Mouse (Mus musculus) limb, embryonic 13.5 days (tissue): ENCODE measurements around the gene Fbxl14. TPM values are rescaled to one million over a fixed set of nuclear protein-coding genes. Genes with fewer than 3 reads are reported as not detected.

Experiments used
- ATAC-seq: fragments of 200-750 bp; cut with Nextera tagmentation; 2 replicates; pipeline ENCODE4 v1.8.0; 2017; ENCODE audit warnings: low read depth, moderate number of reproducible peaks, moderate TSS enrichment; ENCODE audit not compliant: low FRiP score
- H3K27ac ChIP-seq: fragments of 300-500 bp; sonication (generic); 2 replicates; pipeline ENCODE4 v1.5.1; 2015; ENCODE audit warnings: inconsistent platforms, mild to moderate bottlenecking, moderate library complexity
- H3K27me3 ChIP-seq: fragments of 300-500 bp; sonication (generic); 2 replicates; pipeline ENCODE4 v1.6.1; 2015; ENCODE audit warnings: mild to moderate bottlenecking, inconsistent platforms
- H3K36me3 ChIP-seq: fragments of 300-500 bp; sonication (generic); 2 replicates; pipeline ENCODE4 v1.6.1; 2015; ENCODE audit warnings: inconsistent platforms, mild to moderate bottlenecking, moderate library complexity
- H3K4me1 ChIP-seq: fragments of 300-500 bp; sonication (generic); 2 replicates; pipeline ENCODE4 v1.6.1; 2015; ENCODE audit warnings: inconsistent platforms
- H3K4me2 ChIP-seq: fragments of 300-500 bp; sonication (generic); replicated peaks from 2 replicates; pipeline ENCODE4 v1.6.1; 2015; ENCODE audit warnings: inconsistent platforms, mild to moderate bottlenecking, moderate library complexity
- H3K4me3 ChIP-seq: fragments of 300-500 bp; sonication (generic); 2 replicates; pipeline ENCODE4 v1.5.1; 2015; ENCODE audit warnings: moderate library complexity, mild to moderate bottlenecking, inconsistent platforms
- H3K9ac ChIP-seq: fragments of 300-500 bp; sonication (generic); 2 replicates; pipeline ENCODE4 v1.6.1; 2015; ENCODE audit warnings: mild to moderate bottlenecking, inconsistent platforms
- H3K9me3 ChIP-seq: fragments of 300-500 bp; sonication (generic); 2 replicates; pipeline ENCODE4 v1.6.1; 2016; ENCODE audit warnings: inconsistent platforms
- WGBS: fragments of 180-500 bp; shearing (Covaris S2); methylation state at CpG from one replicate; pipeline ENCODE4 v1.1.7; 2015; 5-methylcytosine and 5-hydroxymethylcytosine counted together
- polyA plus RNA-seq: library from polyadenylated mRNA; unstranded; fragments of >200 nt; fragmentation: Nextera tagmentation; extraction: Ambion mirVana; gene quantifications from 2 replicates; pipeline ENCODE4 v1.2.1, GENCODE M21; 2015

Fbxl14 gene
- polyA plus RNA-seq, 1 experiment from 2014 or later, result 2.9 TPM

DNA sequence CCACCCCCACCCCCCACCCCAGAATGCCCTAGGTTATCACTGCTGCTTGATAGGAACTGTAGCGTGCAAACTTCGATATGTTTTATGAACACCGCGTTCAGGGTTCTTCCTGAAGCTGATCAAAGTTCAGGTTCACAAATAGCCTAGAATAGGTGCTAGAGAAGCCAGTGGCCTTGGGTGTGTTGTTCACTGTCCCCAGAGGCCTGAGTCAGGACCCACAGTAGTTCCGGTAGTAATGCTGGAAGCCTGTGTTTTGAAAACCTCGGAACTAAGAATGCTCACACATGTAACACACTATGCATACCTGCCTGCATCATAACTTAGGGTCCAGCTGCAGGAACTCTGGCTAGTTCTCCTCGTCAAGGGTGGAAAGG lies 7.6 kb downstream of the Fbxl14 start:
- H3K4me1 ChIP-seq, result peaks cover 44% of the 10 kb centered on the region
- ATAC-seq, result no peak
- H3K27me3 ChIP-seq, result no peaks in the 10 kb centered on the region
- 88% methylated on average over 7 of the region's 7 CpGs for WGBS
- peaks cover 11% of the 10 kb centered on the region; the same call in 1 of the 2 replicates for H3K36me3 ChIP-seq
- H3K4me3 ChIP-seq, result no peak overlapping the region
- no peaks in the 10 kb centered on the region for H3K9me3 ChIP-seq
- no peak overlapping the region for H3K4me2 ChIP-seq
- no peak overlapping the region for H3K9ac ChIP-seq
- no peak overlapping the region for H3K27ac ChIP-seq

DNA sequence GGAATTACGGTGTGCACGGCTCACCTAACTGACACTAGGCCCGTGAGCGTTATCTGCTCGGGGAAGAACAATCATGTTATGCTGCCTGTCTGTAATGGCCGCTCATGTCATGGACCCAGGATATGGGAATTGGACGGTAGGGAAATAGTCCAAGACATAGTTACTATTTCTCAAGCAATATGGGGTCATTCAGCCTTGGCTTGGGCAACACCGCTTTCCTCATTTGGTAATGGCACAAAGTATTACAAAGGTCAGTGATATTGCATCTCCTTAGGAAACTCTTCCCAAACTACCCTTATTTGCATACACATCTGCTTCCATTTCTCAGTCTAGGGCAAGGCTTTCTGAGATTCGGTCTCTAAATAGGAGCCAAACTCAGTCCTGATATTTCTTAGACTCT lies 8.2 kb downstream of the Fbxl14 start:
- H3K4me1 ChIP-seq, result peaks cover 46% of the 10 kb centered on the region
- peaks cover 11% of the 10 kb centered on the region; the same call in 1 of the 2 replicates for H3K36me3 ChIP-seq
- no peaks in the 10 kb centered on the region for H3K27me3 ChIP-seq
- H3K4me3 ChIP-seq, result no peak overlapping the region
- H3K27ac ChIP-seq, result no peak overlapping the region
- no peaks in the 10 kb centered on the region for H3K9me3 ChIP-seq
- H3K9ac ChIP-seq, result no peak overlapping the region
- no peak for ATAC-seq
- WGBS, result 90% methylated on average over 9 of the region's 9 CpGs
- H3K4me2 ChIP-seq, result no peak overlapping the region

DNA sequence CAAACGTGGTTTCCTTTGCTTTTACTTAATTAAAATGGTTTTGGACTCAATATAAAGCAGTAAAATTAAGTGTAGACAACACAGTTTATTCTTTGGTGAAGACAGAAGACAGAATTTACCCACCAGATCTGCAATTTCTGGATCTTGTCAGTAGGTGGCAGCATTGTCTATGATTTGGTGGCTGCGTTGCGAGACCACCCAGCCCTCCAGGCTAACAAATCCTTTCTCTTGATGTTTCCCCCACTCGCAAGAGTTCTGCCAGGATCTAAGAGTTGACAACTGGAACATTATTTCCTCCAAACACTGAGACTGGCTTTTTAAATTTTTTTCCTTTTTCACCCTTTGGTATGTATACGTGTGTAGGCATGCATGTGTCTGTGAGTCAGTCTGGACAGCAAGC lies 10.3 kb downstream of the Fbxl14 start:
- Histone ChIP-seq H3K4me1 (peaks cover 29% of the 10 kb centered on the region), H3K36me3 (0 out of 2 replicates have a peak, but pooled peaks cover under 1% of the 10 kb centered on the region), H3K4me3 (no peak overlapping the region), H3K27ac (no peak overlapping the region), H3K4me2 (peak overlapping the region; percentile 3; the same call in 1 of the 2 replicates), H3K27me3 (no peaks in the 10 kb centered on the region), H3K9ac (no peak overlapping the region), H3K9me3 (no peaks in the 10 kb centered on the region)
- no peak for ATAC-seq
- WGBS, result 10% methylated on average over 5 of the region's 5 CpGs

DNA sequence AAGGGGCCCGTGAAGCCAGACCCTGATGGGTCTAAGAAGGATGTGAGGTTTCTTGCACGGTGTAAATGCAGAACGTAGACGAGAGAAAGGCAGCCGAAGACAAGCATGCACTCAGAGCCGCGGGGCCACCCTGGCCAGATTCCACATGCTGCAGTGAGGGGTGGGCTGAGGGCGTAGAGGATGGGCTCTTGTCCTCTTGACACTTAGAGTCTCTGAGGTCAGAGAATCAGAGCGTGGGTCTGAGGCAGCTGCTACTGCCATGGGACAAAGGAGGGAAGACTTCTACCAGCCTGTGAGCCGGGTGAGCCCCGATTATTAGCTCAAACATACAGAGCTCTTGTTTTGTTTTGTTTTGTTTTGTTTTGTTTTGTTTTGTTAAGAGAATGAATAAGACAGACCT lies 11.1 kb downstream of the Fbxl14 start:
- no peak overlapping the region for H3K4me3 ChIP-seq
- H3K4me1 ChIP-seq, result peaks cover 26% of the 10 kb centered on the region
- H3K36me3 ChIP-seq, result no peaks in the 10 kb centered on the region
- peak overlapping the region; percentile 3; the same call in 1 of the 2 replicates for H3K4me2 ChIP-seq
- H3K9me3 ChIP-seq, result no peaks in the 10 kb centered on the region
- H3K27ac ChIP-seq, result no peak overlapping the region
- no peaks in the 10 kb centered on the region for H3K27me3 ChIP-seq
- no peak for ATAC-seq
- H3K9ac ChIP-seq, result no peak overlapping the region
- WGBS, result 51% methylated on average over 11 of the region's 11 CpGs

DNA sequence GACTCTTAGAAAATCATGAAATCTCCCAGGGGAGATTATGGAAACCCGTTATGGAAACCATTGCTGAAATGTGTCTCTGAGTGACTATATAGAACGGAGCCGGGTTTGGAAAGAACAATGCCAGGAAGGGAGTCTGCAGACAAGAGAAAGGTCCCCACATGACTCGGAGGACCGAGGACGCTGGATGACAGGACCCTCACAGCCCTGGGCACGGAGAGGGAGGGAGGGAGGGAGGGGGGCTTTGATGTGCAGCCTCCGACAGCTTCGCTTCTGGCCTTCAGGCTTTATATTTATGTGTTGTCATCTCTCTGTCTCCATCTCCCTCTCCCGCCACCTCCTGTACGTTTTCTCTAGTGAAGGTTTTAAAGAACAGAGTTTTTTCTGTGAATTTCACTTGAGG lies 11.5 kb downstream of the Fbxl14 start:
- Histone ChIP-seq H3K4me3 (no peak overlapping the region), H3K27me3 (no peaks in the 10 kb centered on the region), H3K27ac (no peak overlapping the region), H3K4me2 (0 out of 2 replicates have a peak overlapping the region, but pooled peaks have one; percentile 3), H3K36me3 (no peaks in the 10 kb centered on the region), H3K4me1 (peaks cover 23% of the 10 kb centered on the region), H3K9ac (no peak overlapping the region), H3K9me3 (no peaks in the 10 kb centered on the region)
- no peak for ATAC-seq
- WGBS, result 49% methylated on average over 11 of the region's 11 CpGs

DNA sequence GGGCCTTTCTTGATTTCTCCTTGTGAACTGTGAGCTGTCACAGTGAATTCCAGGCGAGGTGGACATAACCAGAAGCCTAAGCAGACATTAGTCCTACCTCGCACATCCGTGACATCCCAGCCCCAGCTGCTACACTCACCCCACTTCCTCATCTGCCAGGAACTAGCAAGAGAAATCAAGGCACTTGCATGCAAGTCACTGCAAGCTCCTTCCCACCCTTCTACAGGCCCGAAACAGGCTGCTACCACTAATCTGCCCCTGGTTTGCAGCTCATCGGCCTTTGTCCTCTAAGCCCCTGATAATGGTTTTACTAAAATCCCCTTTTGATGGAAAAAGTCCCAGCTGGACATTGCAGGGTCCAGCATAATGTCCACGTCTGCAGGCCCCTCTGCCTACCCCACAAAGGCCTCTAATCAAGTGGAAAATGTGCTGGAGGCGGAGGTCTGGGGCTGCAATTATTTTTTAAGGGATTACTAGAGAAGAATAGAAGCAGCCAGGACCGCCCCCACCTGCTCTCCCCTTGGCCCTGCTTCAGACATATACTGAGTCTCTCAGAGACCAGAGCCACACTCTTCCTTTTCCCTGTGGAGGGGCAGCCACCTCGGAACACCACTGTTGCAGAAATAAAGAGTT lies 12.6 kb downstream of the Fbxl14 start:
- Histone ChIP-seq H3K4me1 (peaks cover 26% of the 10 kb centered on the region), H3K4me2 (no peak overlapping the region), H3K9me3 (no peaks in the 10 kb centered on the region), H3K4me3 (no peak overlapping the region), H3K27me3 (no peaks in the 10 kb centered on the region), H3K27ac (no peak overlapping the region), H3K9ac (no peak overlapping the region), H3K36me3 (no peaks in the 10 kb centered on the region)
- no peak for ATAC-seq
- 54% methylated on average over 9 of the region's 9 CpGs for WGBS

DNA sequence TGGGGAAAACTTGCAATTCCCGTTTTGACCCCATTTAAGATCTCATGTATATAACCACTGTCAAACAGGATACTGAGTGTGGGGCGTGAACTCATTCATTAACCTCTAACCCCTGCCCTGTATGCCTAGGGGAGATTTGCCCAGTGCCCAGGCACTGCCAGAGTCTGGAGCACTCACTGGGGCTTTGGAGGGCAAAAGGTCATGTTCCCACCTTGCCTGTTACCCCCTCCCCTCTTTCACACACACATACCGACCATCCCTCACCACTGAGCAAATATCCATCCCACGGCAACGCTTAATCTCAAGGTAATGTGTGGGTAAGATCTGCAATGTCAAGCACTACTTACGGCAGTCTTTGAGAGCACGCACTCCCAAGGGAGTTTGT lies 13.2 kb downstream of the Fbxl14 start:
- Histone ChIP-seq H3K4me1 (peaks cover 26% of the 10 kb centered on the region), H3K4me3 (no peak overlapping the region), H3K4me2 (no peak overlapping the region), H3K9me3 (no peaks in the 10 kb centered on the region), H3K36me3 (no peaks in the 10 kb centered on the region), H3K27me3 (no peaks in the 10 kb centered on the region), H3K27ac (no peak overlapping the region), H3K9ac (no peak overlapping the region)
- no peak for ATAC-seq
- 42% methylated on average over 7 of the region's 7 CpGs for WGBS

DNA sequence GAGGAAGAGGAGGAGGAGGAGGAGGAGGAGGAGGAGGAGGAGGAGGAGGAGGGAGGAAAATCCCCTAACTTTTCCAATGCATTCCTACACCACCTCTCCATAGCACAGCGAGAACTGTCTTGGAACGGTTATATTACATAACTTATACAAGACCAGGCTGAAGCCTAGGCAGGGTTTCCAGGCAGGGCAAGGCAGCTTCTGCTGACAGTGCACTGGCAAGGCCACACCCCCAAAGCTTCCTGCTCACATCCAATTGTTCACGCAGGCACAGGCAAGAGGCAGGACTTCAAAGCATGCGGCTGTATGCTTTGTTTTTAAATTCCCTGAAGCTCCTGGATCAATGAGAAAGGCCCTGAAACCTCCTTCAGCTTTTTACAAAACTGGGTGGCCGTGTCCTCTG lies 19.8 kb downstream of the Fbxl14 start:
- ATAC-seq, result peak; percentile 59; the same call in 1 of the 2 replicates
- Histone ChIP-seq H3K9me3 (no peaks in the 10 kb centered on the region), H3K36me3 (no peaks in the 10 kb centered on the region), H3K27me3 (no peaks in the 10 kb centered on the region), H3K4me1 (peaks cover 30% of the 10 kb centered on the region), H3K4me3 (no peak overlapping the region), H3K27ac (no peak overlapping the region; the same call in 1 of the 2 replicates), H3K4me2 (no peak overlapping the region), H3K9ac (no peak overlapping the region)
- 24% methylated on average over 5 of the region's 5 CpGs for WGBS

DNA sequence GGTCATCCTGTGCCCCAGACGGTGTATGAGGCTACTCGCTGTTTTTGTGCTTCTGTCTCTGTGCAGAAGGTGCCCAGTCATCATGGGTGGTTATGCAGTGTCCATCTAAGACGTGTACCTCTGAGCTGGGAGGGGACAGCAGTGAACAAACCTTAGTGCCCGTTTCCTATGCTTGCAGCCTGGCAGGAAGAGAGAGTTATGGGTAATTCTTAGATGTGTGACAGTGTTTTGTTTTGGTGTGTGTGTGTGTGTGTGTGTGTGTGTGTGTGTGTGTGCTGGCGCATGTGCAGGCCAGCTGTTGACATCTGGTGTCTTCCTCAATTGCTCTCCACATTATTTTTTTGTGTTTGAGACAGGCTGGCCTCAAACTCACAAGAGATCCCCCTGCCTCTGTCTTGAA lies 20.6 kb downstream of the Fbxl14 start:
- no peak for ATAC-seq
- no peak overlapping the region for H3K4me3 ChIP-seq
- H3K27me3 ChIP-seq, result no peaks in the 10 kb centered on the region
- H3K9ac ChIP-seq, result no peak overlapping the region
- no peak overlapping the region; the same call in 1 of the 2 replicates for H3K27ac ChIP-seq
- no peak overlapping the region for H3K4me2 ChIP-seq
- H3K9me3 ChIP-seq, result no peaks in the 10 kb centered on the region
- H3K4me1 ChIP-seq, result peaks cover 30% of the 10 kb centered on the region
- H3K36me3 ChIP-seq, result no peaks in the 10 kb centered on the region
- 63% methylated on average over 5 of the region's 5 CpGs for WGBS

DNA sequence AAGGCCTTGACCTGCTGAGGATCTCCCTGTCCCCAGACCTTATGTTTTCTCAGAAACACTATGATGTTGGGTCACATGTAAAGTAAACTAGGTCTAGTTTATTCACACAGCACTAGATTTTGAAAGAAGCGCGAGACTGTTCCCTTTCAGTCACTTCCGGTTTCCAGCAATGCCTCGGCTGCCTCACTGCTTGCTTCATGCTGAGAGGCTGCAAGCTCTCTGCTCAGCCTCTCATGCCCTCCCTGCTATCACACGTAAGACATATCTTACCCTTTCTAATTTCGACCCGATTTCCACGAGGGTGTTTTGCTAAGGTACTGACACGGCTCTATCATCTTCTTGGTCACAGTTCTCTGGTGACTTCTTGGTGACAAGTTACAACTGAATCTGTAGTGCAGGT lies 22.6 kb downstream of the Fbxl14 start:
- no peaks in the 10 kb centered on the region for H3K36me3 ChIP-seq
- ATAC-seq, result no peak
- H3K4me2 ChIP-seq, result no peak overlapping the region
- no peak overlapping the region for H3K27ac ChIP-seq
- peaks cover 28% of the 10 kb centered on the region for H3K4me1 ChIP-seq
- H3K27me3 ChIP-seq, result no peaks in the 10 kb centered on the region
- no peak overlapping the region for H3K9ac ChIP-seq
- H3K4me3 ChIP-seq, result no peak overlapping the region
- H3K9me3 ChIP-seq, result no peaks in the 10 kb centered on the region
- WGBS, result 61% methylated on average over 9 of the region's 9 CpGs

DNA sequence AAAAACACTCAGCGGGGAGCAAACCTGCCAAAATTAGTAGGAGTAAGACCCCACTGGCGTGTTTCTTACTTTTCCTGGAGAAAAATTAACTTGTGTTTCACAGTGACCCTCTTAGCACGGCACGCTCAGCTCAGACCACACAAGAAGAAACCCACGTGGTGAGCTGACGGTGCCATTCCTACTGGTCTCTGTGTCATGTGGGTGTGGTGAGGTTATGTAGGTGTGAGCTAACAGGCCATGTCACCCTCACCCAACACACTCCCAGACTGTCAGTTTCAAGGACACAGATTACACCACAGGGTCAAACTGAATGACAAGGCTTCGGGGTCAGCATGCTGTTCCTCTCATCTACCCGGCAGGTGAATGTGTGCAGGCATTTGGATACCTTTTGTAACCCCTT lies 25.3 kb downstream of the Fbxl14 start:
- Histone ChIP-seq H3K4me3 (no peak overlapping the region), H3K4me1 (peaks cover 16% of the 10 kb centered on the region), H3K9me3 (no peaks in the 10 kb centered on the region), H3K36me3 (no peaks in the 10 kb centered on the region), H3K4me2 (no peak overlapping the region), H3K27ac (no peak overlapping the region), H3K9ac (no peak overlapping the region), H3K27me3 (no peaks in the 10 kb centered on the region)
- 85% methylated on average over 8 of the region's 8 CpGs for WGBS
- no peak for ATAC-seq

DNA sequence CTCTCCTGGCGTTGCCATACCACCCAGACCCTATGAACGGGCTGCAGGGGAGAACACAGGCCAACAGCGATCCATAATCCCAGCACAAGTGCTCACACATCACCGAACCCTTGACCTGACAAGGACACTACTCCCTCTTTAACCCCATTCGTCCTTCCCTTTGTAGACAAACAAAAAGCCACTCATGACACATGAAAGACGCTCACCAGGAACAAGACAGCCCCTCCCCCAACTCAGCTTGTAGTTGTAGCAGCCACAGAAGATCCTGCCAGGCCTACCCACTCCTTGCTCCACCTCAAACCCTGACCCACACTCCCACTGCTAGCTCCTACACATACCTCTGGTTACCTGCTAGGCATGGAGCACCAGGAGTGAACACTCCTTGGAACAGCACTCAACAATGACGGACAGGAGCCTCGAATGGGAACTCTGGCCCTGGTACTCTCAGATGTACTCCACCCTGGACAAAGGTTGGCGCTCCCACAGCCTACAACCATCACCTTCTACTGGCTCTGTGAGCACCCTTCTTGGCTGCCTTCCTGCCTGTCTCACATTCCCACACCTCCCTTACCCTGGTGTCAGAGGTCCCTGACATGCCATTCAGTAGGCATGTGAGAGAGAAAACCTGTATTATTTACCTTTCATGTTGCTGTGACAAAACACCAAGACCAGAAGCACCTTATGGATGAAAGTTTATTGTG lies 26.2 kb downstream of the Fbxl14 start:
- Histone ChIP-seq H3K4me1 (peaks cover 19% of the 10 kb centered on the region), H3K4me2 (no peak overlapping the region), H3K27ac (no peak overlapping the region), H3K4me3 (no peak overlapping the region), H3K9me3 (no peaks in the 10 kb centered on the region), H3K9ac (no peak overlapping the region), H3K36me3 (no peaks in the 10 kb centered on the region), H3K27me3 (no peaks in the 10 kb centered on the region)
- WGBS, result 89% methylated on average over 9 of the region's 9 CpGs
- ATAC-seq, result no peak

DNA sequence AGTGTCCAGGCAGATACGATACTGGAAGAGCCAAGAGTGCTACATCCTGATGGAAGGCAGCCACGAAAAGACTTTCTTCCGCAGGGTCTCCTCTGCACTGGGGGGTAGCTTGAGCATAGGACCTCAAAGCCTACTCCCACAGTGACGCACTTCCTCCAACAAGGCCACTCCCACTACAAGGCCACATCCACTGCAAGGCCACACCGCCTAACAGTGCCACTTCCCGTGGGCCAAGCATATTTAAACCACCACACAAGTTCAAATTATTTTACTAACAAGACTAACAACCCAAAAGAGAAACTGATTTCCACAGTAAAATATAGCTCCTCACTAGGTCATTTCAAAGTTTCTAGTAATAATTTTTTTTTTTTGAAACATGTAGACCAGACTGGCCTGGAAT lies 28.8 kb downstream of the Fbxl14 start:
- no peak for ATAC-seq
- 95% methylated on average over 6 of the region's 6 CpGs for WGBS

More for the DNA sequence above, 28.8 kb downstream of the Fbxl14 start:
- Histone ChIP-seq H3K36me3 (no peaks in the 10 kb centered on the region), H3K4me3 (no peak overlapping the region), H3K9ac (no peak overlapping the region), H3K27ac (no peak overlapping the region), H3K4me2 (no peak overlapping the region), H3K9me3 (no peaks in the 10 kb centered on the region), H3K4me1 (peaks cover 13% of the 10 kb centered on the region), H3K27me3 (no peaks in the 10 kb centered on the region)
